ENCODE assay signal across 8 mouse cellular contexts in the genomic region with DNA sequence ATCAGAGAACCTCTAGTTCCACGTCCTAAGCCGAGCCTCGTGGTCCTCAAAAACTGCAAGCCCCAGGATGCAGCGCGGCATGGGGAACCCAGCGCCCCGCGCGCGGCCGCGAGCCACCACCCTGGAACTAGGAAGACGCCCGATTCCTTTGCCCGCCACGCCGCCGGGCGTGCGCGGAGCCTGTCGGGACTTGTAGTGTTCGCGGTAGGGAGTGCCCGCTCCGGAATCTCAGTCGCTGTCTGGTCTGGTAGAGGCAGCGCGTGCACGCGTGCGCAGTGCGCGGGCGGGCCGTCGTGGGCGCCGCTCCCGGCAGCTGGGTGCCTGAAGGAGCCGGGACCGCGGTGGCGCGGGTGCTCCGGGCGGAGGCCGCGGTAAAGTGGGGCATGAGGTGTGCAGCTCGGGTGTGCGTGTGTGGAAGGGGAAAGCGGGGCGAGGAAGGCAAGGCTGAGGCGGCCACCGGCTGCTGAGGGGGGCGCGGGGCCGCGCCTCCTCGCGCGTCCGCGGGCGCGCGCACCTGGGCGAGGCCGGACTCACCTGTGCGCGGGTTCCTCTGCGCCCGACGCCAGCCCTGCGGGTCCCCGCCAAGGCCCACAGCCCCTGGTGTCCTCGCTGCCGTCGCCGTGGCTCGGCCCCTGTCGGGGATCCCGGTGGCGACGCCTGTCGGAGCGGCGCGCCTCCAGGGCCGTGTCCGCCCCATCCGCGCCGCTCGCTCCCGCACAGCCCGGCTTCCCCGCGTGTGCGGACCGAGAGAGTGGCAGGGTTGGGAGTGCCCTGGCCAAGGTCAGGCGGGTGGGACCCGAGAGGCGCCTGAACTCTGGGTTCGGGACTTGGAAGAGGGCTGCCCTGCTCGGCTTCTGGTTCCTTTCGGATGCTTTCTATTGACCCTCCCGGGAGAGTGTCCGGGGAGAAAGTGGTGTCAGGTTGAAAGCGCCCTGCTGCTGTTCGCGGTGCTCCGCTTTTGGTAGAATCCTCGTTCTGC. TPM values are rescaled to one million over a fixed set of nuclear protein-coding genes. Genes with fewer than 3 reads are reported as not detected.
DNase-seq lines count a peak whose midpoint lies in the region; ATAC-seq and TF ChIP-seq lines count a peak whose summit lies in the region.

A gene (plus strand): TSS at position 144 of the 979 bp plus-strand sequence.

- peaks cover 2% of the 10 kb centered on the region; the same call in 1 of the 2 replicates for H3K4me1 ChIP-seq in cortical plate, adult 2 months (ENCODE audit: control insufficient read depth, insufficient read depth, low read length)

- no peak for TF ChIP-seq CTCF in cortical plate, adult 2 months (IDR thresholded peaks at IDR 0.05; ENCODE audit: extremely low read depth, insufficient read depth, low read length)

- peak within 1 kb of the TSS; percentile 96 for H3K27ac ChIP-seq in cortical plate, adult 2 months (ENCODE audit: insufficient read depth, low read length)

- H3K4me3 ChIP-seq in cortical plate, adult 2 months (ENCODE audit: insufficient read depth, low read length), result peak within 1 kb of the TSS; percentile 77

- ATAC-seq in megakaryocyte, adult 5-6 weeks (ENCODE audit: poor library complexity, severe bottlenecking), result peak; percentile 98

- DNase-seq in adipocyte (ENCODE audit: low spot score), result peak; percentile 90
- peak; percentile 96 for DNase-seq in gastrocnemius, postnatal 14 days
- DNase-seq in induced T-regulatory cell, adult 2 months (ENCODE audit: low read depth), result peak; percentile 96
- peak; percentile 95 to 99 for DNase-seq in left cerebral cortex, adult 8-10 months (ENCODE audit: low spot score in 2 of 2)
- DNase-seq in right cerebral cortex, adult 18-20 months, result peak; percentile 99
- peak; percentile 96 for DNase-seq in urinary bladder, adult 2 months (ENCODE audit: low spot score)

- intact Hi-C loops in gastrocnemius, postnatal 14 days (cut with DNase I; ENCODE audit: low total_unique reads), result no loop called here

- TF ChIP-seq POLR2A in cortical plate, adult 2 months (IDR thresholded peaks at IDR 0.05; ENCODE audit: extremely low read depth, insufficient read depth, low read length), result peak; percentile 71

RNA-seq across cellular contexts. Expression of the gene that starts here (rescaled TPM):
- polyA plus RNA-seq in cortical plate, adult 2 months (2012; rRNA removed), result 110 and 111 TPM in 2 replicates
- total RNA-seq in gastrocnemius, postnatal 14 days (2021), result 10 to 100 TPM; 23.8 to 29.4 TPM
- 100 to 1,000 TPM in 1 of 4 experiments, 10 to 100 TPM in 3; 94.6 to 101 (median 96.9) TPM for total RNA-seq in left cerebral cortex, adult 8-10 months (2022)
- 36.5 and 38.9 TPM in 2 replicates for total RNA-seq in megakaryocyte, adult 5-6 weeks (2015)
- total RNA-seq in megakaryocyte, adult 5-6 weeks (2017), result 56.6 and 57.7 TPM in 2 replicates
- polyA plus RNA-seq in urinary bladder, adult 2 months (2012; rRNA removed), result 40.5 and 49.0 TPM in 2 replicates

Comparison
In these comparisons a context has a peak if more than half of its experiments do, and no peak if none do; other contexts are left out.
1. Peak in every context shown above with its lines: DNase-seq, ATAC-seq, H3K4me3 ChIP-seq and H3K27ac ChIP-seq.